Mouse (Mus musculus) embryonic facial prominence, embryonic 11.5 days (tissue): ENCODE data around the gene Dab1. TPM values are rescaled to one million over a fixed set of nuclear protein-coding genes. Genes with fewer than 3 reads are reported as not detected.

Experiments used
- ATAC-seq: fragments of 200-750 bp; cut with Nextera tagmentation; replicated peaks from 2 replicates; pipeline ENCODE4 v1.8.0; 2017; ENCODE audit warnings: low read depth; ENCODE audit not compliant: insufficient number of reproducible peaks, low FRiP score, low TSS enrichment
- DNase-seq: peaks from one replicate; pipeline ENCODE4 v3.0.0-alpha.2; 2015; ENCODE audit warnings: low spot score
- H3K27ac ChIP-seq: fragments of 300-500 bp; sonication (generic); replicated peaks from 2 replicates; pipeline ENCODE4 v1.5.1; 2014; ENCODE audit warnings: mild to moderate bottlenecking, low read depth, low read length, control low read depth
- H3K27me3 ChIP-seq: fragments of 300-500 bp; sonication (generic); 2 replicates; pipeline ENCODE4 v1.6.1; 2014; ENCODE audit warnings: mild to moderate bottlenecking, low read length, moderate library complexity, mixed read lengths; ENCODE audit not compliant: control insufficient read depth, insufficient read depth
- H3K36me3 ChIP-seq: fragments of 300-500 bp; sonication (generic); replicated peaks from 2 replicates; pipeline ENCODE4 v1.6.1; 2014; ENCODE audit warnings: low read depth, mild to moderate bottlenecking, low read length, moderate library complexity, mixed read lengths; ENCODE audit not compliant: control insufficient read depth, insufficient read depth
- H3K4me1 ChIP-seq: fragments of 300-500 bp; sonication (generic); 2 replicates; pipeline ENCODE4 v1.6.1; 2014; ENCODE audit warnings: low read length, mixed read lengths; ENCODE audit not compliant: control insufficient read depth, insufficient read depth
- H3K4me2 ChIP-seq: fragments of 300-500 bp; sonication (generic); 2 replicates; pipeline ENCODE4 v1.6.1; 2014; ENCODE audit warnings: low read depth, mild to moderate bottlenecking, control low read depth, low read length, moderate library complexity
- H3K4me3 ChIP-seq: fragments of 300-500 bp; sonication (generic); 2 replicates; pipeline ENCODE4 v1.5.1; 2014; ENCODE audit warnings: low read depth, low read length, control low read depth
- H3K9ac ChIP-seq: fragments of 300-500 bp; sonication (generic); replicated peaks from 2 replicates; pipeline ENCODE4 v1.6.1; 2014; ENCODE audit warnings: mild to moderate bottlenecking, control low read depth, low read length
- H3K9me3 ChIP-seq: fragments of 300-500 bp; sonication (generic); replicated peaks from 2 replicates; pipeline ENCODE4 v1.6.1; 2016; ENCODE audit warnings: mild to moderate bottlenecking, low read length, inconsistent platforms, mixed read lengths; ENCODE audit not compliant: control insufficient read depth
- WGBS: fragments of 180-500 bp; shearing (Covaris S2); extraction: QIAGEN DNeasy Blood & Tissue Kit; methylation state at CpG from one replicate; pipeline ENCODE4 v1.1.7; 2014; 5-methylcytosine and 5-hydroxymethylcytosine counted together
- polyA plus RNA-seq: library from polyadenylated mRNA; unstranded; fragments of >200 nt; fragmentation: Nextera tagmentation; extraction: Ambion mirVana; gene quantifications from 2 replicates; pipeline ENCODE4 v1.2.1, GENCODE M21; 2014

The Dab1 gene
- polyA plus RNA-seq, 1 experiment from 2014 or later = 17.6 TPM

DNA sequence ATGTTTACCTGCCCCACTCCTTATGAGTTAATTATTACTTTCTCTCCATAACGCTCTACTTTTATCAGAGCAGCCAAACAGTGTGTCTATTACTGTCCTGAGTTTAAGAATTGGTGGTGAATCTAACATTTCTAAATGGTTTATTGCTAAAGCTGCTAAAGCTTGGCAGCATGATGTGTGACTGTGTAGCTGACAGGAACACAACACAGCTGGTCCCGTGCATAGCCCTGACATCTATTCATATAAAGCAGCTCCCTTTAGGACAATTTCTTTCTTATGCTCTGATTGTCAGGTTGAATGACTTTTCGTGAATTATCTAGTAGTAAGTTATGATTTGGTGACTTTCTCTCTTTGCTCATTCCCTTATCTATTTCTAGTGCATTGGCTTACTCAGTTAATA is 329.1 kb downstream of the Dab1 start:
- Histone ChIP-seq H3K9me3 (no peaks in the 10 kb centered on the region), H3K27me3 (no peaks in the 10 kb centered on the region), H3K36me3 (no peaks in the 10 kb centered on the region), H3K27ac (no peak overlapping the region), H3K4me3 (no peak overlapping the region), H3K9ac (no peak overlapping the region), H3K4me2 (no peak overlapping the region), H3K4me1 (no peaks in the 10 kb centered on the region)
- 81% methylated on average over 3 of the region's 3 CpGs for WGBS
- DNase-seq = no peak
- no peak for ATAC-seq

DNA sequence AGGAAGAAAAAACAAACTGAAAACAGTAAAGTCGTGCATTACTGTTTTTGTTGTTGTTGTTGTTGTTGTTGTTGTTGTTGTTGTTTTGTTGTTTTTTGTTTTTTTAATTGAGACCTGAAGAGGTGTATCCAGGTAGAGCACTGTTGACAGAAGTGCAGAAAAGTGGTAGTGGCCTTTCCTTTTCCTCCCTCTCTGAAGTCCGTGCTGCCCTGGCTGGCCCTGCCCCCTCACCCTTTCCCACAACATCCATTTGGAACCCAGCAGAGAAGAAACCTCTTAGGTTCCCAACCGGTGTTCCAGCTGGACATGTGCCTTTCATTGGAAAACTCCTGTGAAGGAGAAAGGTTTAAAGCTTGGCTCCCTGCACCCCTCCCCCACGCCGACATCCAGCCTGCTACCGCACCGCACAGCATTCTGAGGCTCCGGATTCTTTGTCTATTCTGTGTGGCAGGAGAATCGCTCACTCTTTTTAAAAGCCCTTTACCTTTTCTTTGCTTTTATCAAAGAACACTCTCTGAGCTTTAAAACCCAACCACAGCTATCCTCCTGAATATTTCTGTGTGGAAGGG is 334.6 kb downstream of the Dab1 start:
- WGBS = 24% methylated on average over 9 of the region's 9 CpGs
- H3K4me2 ChIP-seq = no peak overlapping the region
- H3K36me3 ChIP-seq = no peaks in the 10 kb centered on the region
- H3K9ac ChIP-seq = no peak overlapping the region
- H3K4me1 ChIP-seq = no peaks in the 10 kb centered on the region
- H3K27ac ChIP-seq = no peak overlapping the region
- no peaks in the 10 kb centered on the region for H3K27me3 ChIP-seq
- no peaks in the 10 kb centered on the region for H3K9me3 ChIP-seq
- ATAC-seq = no peak
- no peak overlapping the region for H3K4me3 ChIP-seq
- DNase-seq = peak; percentile 20

DNA sequence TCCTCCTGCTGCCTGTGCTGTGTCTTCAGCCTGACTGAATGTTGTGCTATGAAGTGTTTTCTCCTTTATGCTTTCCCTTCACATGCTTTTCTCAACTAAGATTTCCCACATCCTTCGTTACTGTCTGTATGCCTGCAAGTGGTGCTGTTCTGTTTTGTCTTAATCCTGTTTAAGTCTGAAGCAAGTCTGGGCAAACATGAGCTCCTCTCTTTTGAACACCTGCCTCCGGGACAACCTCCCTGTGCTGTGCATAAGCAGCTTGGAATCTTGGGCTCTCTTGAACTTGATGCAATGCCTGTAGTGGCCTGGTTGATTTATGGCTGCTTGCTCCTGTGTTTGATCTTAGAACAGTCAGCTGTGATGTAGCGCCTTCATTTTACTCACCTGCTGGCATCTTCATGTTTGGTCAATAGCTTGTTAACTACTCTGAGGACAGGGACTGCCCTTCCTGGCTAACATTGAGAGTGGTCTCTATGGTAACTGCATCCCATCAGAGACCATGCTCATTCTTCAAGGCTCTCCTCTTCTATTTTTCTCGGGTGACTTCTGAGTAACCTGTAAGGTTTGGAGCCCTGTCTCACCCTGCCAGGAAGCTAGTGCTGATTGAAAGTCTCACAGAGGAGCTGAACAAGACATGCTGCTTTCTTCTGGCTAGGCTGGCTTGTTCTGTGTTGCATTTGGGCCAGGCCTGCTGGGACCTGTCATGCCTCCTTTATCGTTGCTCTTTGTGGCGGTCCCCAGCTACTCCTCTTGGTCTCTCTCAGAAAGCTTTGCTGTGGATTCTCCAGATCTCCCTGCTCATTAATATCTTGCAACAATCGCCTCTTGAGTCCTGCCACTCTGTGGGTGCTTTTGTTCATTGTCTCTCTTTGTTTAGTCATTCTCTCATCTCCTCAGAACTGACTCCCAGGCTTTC is 342.2 kb downstream of the Dab1 start:
- H3K4me2 ChIP-seq = no peak overlapping the region
- no peaks in the 10 kb centered on the region for H3K27me3 ChIP-seq
- H3K9ac ChIP-seq = no peak overlapping the region
- DNase-seq (peak; percentile 1), ATAC-seq (no peak)
- no peak overlapping the region for H3K4me3 ChIP-seq
- H3K4me1 ChIP-seq = no peaks in the 10 kb centered on the region
- no peaks in the 10 kb centered on the region for H3K9me3 ChIP-seq
- no peak overlapping the region for H3K27ac ChIP-seq
- H3K36me3 ChIP-seq = no peaks in the 10 kb centered on the region
- WGBS = 79% methylated on average over 7 of the region's 7 CpGs

DNA sequence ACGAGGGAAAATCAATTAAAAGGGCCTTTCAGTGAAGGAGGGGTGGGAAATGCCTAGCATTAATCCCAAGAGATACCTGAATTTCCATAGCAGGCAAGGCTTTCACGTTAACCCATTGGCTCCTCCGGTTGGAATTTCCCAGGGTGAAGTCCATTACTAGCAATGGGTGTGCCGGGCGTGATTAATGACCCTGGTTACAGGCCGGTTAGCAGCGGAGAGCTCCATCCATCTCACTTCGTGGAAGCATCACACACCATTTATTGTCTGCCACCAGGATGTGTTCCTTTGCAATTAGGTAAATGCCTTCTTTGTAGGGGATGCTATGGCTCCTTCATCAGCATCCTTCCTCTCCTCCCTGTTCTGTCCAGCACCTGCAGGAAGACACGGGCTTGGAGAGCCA is 350.7 kb downstream of the Dab1 start:
- Histone ChIP-seq H3K4me2 (no peak overlapping the region), H3K4me1 (no peaks in the 10 kb centered on the region), H3K27me3 (no peaks in the 10 kb centered on the region), H3K27ac (no peak overlapping the region), H3K36me3 (no peaks in the 10 kb centered on the region), H3K4me3 (no peak overlapping the region), H3K9me3 (no peaks in the 10 kb centered on the region), H3K9ac (no peak overlapping the region)
- DNase-seq = no peak
- no peak for ATAC-seq
- 78% methylated on average over 9 of the region's 9 CpGs for WGBS

DNA sequence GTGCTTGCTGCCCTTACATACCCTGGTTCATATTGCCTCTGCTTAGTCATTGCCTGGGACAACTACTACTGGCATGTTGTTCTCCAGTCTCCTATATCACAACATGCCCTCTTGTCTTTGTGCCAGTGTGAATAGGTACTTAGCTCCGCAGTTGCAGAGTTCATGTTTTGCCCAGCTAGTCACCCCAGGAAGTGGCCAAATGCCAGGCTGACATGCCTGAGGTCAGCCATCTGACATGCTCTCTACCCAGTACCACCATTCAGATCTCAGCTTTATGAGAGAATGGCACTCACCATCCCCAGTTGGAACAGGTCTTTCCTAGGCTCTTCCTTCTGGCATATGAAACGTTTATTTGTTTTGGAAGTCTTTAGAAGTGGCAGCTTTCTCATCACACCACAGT is 355.4 kb downstream of the Dab1 start:
- DNase-seq (no peak), ATAC-seq (no peak)
- Histone ChIP-seq H3K4me1 (no peaks in the 10 kb centered on the region), H3K27ac (no peak overlapping the region), H3K9ac (no peak overlapping the region), H3K36me3 (no peaks in the 10 kb centered on the region), H3K4me3 (no peak overlapping the region), H3K9me3 (no peaks in the 10 kb centered on the region), H3K4me2 (no peak overlapping the region), H3K27me3 (no peaks in the 10 kb centered on the region)
- 71% methylated on average over 2 of the region's 2 CpGs for WGBS

DNA sequence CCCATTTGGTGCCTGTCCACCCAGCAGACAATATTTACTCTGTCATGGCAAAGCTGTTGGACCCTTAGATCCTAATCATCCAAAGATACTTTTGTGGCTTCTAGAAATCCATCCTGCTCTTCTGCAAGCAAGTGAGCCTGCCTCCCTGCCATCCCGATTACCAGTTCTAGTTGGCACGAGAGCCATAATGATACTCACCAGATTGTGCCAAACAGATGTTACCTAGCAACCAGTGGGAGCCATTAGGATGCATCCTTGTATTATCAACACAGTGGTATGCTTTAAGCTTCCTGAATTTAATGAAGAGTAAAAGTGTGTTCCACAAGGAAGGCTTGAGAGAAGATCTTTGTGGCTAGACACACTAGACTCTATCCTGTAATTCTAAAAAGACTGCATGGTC is 355.8 kb downstream of the Dab1 start:
- Histone ChIP-seq H3K36me3 (no peaks in the 10 kb centered on the region), H3K9ac (no peak overlapping the region), H3K9me3 (no peaks in the 10 kb centered on the region), H3K4me3 (no peak overlapping the region), H3K27ac (no peak overlapping the region), H3K27me3 (no peaks in the 10 kb centered on the region), H3K4me2 (no peak overlapping the region), H3K4me1 (no peaks in the 10 kb centered on the region)
- 91% methylated on average over 2 of the region's 2 CpGs for WGBS
- ATAC-seq = no peak
- no peak for DNase-seq

DNA sequence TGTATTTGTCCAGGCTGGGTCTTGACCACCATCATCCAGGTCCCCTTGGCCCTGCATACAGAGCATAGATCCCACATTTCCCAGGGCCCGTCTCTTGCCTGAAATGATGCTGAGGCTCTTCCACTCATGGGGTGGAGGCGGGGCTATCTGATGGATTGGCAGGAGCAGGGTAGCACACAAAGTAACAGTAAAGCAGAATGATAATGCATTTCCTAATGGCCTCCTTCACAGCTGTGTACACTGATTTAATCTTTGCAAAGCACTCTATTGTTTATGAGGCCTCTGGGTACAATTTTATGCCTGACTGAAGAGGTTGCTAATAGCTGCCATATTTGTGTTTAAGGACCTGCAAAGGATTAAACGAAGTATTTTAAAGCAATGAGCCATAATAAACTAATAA is 374.7 kb downstream of the Dab1 start:
- Histone ChIP-seq H3K4me2 (no peak overlapping the region), H3K27me3 (no peaks in the 10 kb centered on the region), H3K9ac (no peak overlapping the region), H3K4me1 (no peaks in the 10 kb centered on the region), H3K9me3 (no peaks in the 10 kb centered on the region), H3K36me3 (no peaks in the 10 kb centered on the region), H3K27ac (no peak overlapping the region), H3K4me3 (no peak overlapping the region)
- DNase-seq (no peak), ATAC-seq (no peak)
- 80% methylated on average over 3 of the region's 3 CpGs for WGBS

DNA sequence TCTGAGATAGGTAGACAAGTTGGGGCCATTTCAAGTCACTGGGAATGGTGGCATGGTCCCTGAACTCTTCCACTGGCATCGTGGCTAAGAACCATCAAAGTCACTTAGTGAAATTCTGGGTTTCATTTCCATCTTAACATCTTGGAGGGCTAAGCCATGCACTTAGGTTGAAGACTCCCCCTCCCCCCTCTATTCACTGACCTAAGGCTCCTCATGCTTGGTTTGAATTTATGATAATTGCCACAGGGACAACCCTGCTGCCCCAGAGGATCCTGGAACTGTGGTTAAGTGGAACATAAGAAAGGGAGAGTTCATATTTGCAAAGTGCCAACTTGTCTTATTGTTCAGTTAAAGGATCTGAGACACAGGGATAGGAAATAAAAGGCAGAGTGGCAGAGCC is 375.2 kb downstream of the Dab1 start:
- Histone ChIP-seq H3K4me2 (no peak overlapping the region), H3K27ac (no peak overlapping the region), H3K27me3 (no peaks in the 10 kb centered on the region), H3K9ac (no peak overlapping the region), H3K9me3 (no peaks in the 10 kb centered on the region), H3K4me3 (no peak overlapping the region), H3K4me1 (no peaks in the 10 kb centered on the region), H3K36me3 (no peaks in the 10 kb centered on the region)
- WGBS = 72% methylated on average over 1 of the region's 1 CpGs
- ATAC-seq (no peak), DNase-seq (no peak)
